Mouse (Mus musculus): Measurements from ENCODE around the gene Adgra1.

DNA sequence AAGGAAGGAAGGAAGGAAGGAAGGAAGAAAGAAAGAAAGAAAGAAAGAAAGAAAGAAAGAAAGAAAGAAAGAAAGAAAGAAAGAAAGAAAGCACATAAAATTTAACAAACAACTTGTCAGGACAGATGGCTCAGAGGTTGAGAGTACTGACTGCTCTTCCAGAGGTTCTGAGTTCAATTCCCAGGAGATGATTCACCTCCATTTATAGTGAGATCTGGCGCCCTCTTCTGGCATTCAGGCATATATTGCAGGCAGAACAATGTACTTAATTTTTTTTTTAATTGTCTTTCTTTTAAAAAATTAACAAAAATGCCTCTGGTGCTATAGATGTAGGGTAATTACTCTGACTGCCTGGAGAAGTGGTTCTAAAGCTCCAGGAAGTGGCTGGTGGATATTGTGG, 82.4 kb downstream of the Adgra1 start:
- TF ChIP-seq ZNF384 (IDR thresholded peaks at IDR 0.05; ENCODE audit: low read depth, low read length) (no peak), HCFC1 (IDR thresholded peaks at IDR 0.05; ENCODE audit: borderline replicate concordance, insufficient read depth, low read length) (no peak), MAFK (IDR thresholded peaks at IDR 0.05; ENCODE audit: insufficient read depth, low read depth, low read length) (no peak), CHD2 (IDR thresholded peaks at IDR 0.05; ENCODE audit: low read depth, low read length) (no peak), ZC3H11A (IDR thresholded peaks at IDR 0.05; ENCODE audit: borderline replicate concordance, low read depth, low read length) (no peak)

All from ES-E14 (cell line).